Mouse (Mus musculus): ENCODE measurements around the gene Ube2c. TPM values are rescaled to one million over a fixed set of nuclear protein-coding genes. Genes with fewer than 3 reads are reported as not detected.

The Ube2c gene
- total RNA-seq, 2 experiments from 2014 or later: 1.2 to 1.7 TPM

DNA sequence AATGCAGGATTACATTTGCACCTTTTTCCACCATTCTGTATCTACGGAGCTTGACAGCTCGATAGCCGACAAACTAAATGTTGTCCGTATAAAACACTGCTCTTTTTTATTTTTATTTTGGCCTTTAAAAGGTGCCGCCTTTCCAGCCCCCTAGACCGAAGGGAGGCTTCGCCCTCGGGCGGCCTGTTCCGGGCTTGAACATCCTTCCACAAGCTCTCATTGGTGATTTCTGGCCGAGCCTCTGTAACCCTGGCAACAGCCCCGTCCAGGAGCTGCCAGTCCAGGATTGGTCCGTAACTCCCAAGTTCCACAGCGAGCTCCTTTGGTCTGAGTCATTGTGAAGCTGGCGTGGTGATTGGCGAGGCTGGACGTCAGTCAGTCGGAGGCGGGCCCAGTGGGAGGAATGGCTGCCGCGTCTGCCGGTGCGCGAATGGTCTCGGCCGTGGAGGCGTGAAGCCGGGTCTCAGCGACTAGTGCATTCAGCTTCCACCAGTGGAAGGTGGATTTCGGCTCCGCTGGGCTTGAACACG, 53.0 kb downstream of the Ube2c start, which contains the start of gene Zswim1:
Zswim1 (plus strand) TSS at position 51 of the 530 bp plus-strand sequence.
- peak; percentile 99 for DNase-seq

- no peak for DNase-seq
Observed at GRCm38 (mm10) chr2:164823181-164823585, 53.5 kb downstream of the Ube2c start.

DNA sequence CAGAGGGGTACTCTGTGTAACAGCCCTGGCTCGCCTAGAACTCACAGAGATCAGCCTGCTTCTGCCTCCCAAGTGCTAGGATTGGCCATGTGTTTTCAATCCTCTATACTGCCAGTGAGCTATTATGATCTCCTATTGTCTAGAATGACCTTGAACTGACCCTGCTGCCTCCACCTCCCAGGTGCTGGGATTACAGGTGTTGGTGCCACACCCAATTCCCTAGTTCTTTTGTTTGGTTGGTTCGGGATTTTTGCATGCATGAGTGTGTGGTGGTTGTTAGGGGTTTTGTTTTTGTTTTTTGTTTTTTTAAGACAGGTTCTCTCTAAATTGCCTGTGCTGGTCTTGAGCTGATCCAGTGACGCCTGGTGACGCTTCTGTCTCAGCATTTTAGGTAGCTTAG, 54.3 kb downstream of the Ube2c start:
- DNase-seq: no peak

DNA sequence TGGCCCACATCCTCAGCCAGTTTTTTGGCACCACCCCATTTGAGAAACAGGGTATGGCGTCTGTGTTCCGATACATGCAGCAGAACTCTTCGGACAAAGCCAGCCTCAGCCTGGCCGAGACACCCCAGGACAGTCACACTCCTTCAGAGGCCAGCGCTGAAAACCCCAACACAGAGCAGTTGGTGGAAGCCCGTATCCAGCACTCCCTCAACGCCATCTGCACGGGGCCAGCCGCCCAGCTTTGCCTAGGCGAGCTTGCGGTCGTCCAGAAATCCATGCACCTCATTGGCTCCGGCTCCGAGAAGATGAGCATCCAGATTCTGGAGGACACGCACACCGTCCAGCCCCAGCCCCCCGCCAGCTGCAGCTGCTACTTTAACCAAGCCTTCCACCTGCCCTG, 55.8 kb downstream of the Ube2c start:
- DNase-seq: no peak

- no peak for DNase-seq
Observed at GRCm38 (mm10) chr2:164827146-164827850, 57.6 kb downstream of the Ube2c start.

Other genes with a start within 250 kb of the Ube2c start
- gene Wfdc2, start 207.5 kb upstream of the Ube2c start, total RNA-seq (2021): not detected
- gene Spint3, start 196.4 kb upstream of the Ube2c start, total RNA-seq (2021): not detected
- not detected for gene Wfdc6a, start 184.5 kb upstream of the Ube2c start, total RNA-seq (2021)
- gene Eppin, start 176.3 kb upstream of the Ube2c start, total RNA-seq (2021): not detected
- not detected for gene Wfdc6b, start 156.4 kb upstream of the Ube2c start, total RNA-seq (2021)
- gene Wfdc8, start 156.3 kb upstream of the Ube2c start, total RNA-seq (2021): not detected
- gene Wfdc16, start 131.1 kb upstream of the Ube2c start, total RNA-seq (2021): not detected
- not detected for gene Wfdc10, start 113.9 kb upstream of the Ube2c start, total RNA-seq (2021)
- not detected for gene Wfdc9, start 113.3 kb upstream of the Ube2c start, total RNA-seq (2021)
- not detected for gene Wfdc11, start 95.8 kb upstream of the Ube2c start, total RNA-seq (2021)
- not detected for gene Wfdc13, start 84.8 kb upstream of the Ube2c start, total RNA-seq (2021)
- not detected for gene Spint4, start 71.4 kb upstream of the Ube2c start, total RNA-seq (2021)
- gene Spint5, start 54.6 kb upstream of the Ube2c start, total RNA-seq (2021): not detected
- gene Wfdc3, start 24.0 kb upstream of the Ube2c start, total RNA-seq (2021): not detected
- 10 to 100 TPM; 17.0 to 17.5 TPM for gene Dnttip1, start 23.9 kb upstream of the Ube2c start, total RNA-seq (2021)
- gene Tnnc2, start 10.1 kb downstream of the Ube2c start, total RNA-seq (2021): over 10,000 TPM; 15,847 to 16,724 TPM
- gene Snx21, start 15.9 kb downstream of the Ube2c start, total RNA-seq (2021): 10 to 100 TPM; 19.3 to 19.8 TPM
- 1 to 10 TPM; 8.0 to 9.1 TPM for gene Acot8, start 35.0 kb downstream of the Ube2c start, total RNA-seq (2021)
- 1 to 10 TPM; 1.4 TPM for gene Zswim3, start 35.2 kb downstream of the Ube2c start, total RNA-seq (2021)
- gene Zswim1, start 52.8 kb downstream of the Ube2c start, total RNA-seq (2021): 1 to 10 TPM; 3.7 to 3.8 TPM
- not detected for gene Spata25, start 58.6 kb downstream of the Ube2c start, total RNA-seq (2021)
- gene Ctsa, start 63.0 kb downstream of the Ube2c start, total RNA-seq (2021): 10 to 100 TPM; 42.9 to 49.2 TPM
- gene Neurl2, start 63.6 kb downstream of the Ube2c start, total RNA-seq (2021): 10 to 100 TPM; 28.9 to 35.0 TPM
- 10 to 100 TPM; 14.8 to 18.6 TPM for gene Pltp, start 87.8 kb downstream of the Ube2c start, total RNA-seq (2021)
- 10 to 100 TPM; 21.0 to 25.8 TPM for gene Pcif1, start 109.4 kb downstream of the Ube2c start, total RNA-seq (2021)
- 1 to 10 TPM; 8.2 to 9.2 TPM for gene Zfp335, start 141.9 kb downstream of the Ube2c start, total RNA-seq (2021)
- 1 to 10 TPM in 1 of 2 experiments, under 1 TPM in 1; 0.64 to 1.4 TPM for gene Mmp9, start 170.9 kb downstream of the Ube2c start, total RNA-seq (2021)
- under 1 TPM; 0.21 to 0.38 TPM for gene Slc12a5, start 190.9 kb downstream of the Ube2c start, total RNA-seq (2021)